Mouse (Mus musculus): Measurements from ENCODE around the gene Rem2. TPM values are rescaled to one million over a fixed set of nuclear protein-coding genes. Genes with fewer than 3 reads are reported as not detected.
A peak's percentile ranks its signal among the peaks of the same experiment; 100 is the strongest.

Rem2 gene
- polyA plus RNA-seq, 1 experiment from 2014 or later, result 47.8 TPM

DNA sequence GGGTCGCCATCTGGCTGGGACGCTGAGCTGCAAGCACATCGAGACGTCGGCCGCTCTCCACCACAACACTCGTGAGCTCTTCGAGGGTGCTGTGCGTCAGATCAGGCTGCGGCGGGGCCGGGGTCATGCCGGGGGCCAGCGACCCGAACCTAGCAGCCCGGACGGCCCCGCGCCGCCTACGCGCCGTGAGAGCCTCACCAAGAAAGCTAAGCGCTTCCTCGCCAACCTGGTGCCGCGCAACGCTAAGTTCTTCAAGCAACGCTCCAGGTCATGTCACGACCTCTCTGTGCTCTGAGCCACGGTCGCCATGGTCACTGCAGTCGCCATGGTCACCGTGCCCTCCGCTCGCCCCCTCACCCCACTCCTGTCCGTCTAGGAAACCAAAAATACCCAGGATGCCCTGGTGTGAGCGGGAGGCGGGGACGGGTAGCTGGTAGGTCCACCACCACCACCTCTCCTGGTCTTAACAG, 3.6 kb downstream of the Rem2 start:
- H3K4me2 ChIP-seq, result peak overlapping the region; percentile 57
- H3K27ac ChIP-seq (replicated peaks), result no peak overlapping the region
- H3K4me3 ChIP-seq, result peak overlapping the region; percentile 31
- 0 out of 2 replicates have a peak, but pooled peaks cover 7% of the 10 kb centered on the region for H3K36me3 ChIP-seq
- H3K9ac ChIP-seq, result peak overlapping the region; percentile 63
- WGBS, result 2% methylated on average over 40 of the region's 40 CpGs
- no peak for ATAC-seq (ENCODE audit: low read depth)
- H3K4me1 ChIP-seq (replicated peaks), result peaks cover 56% of the 10 kb centered on the region
- H3K9me3 ChIP-seq, result no peaks in the 10 kb centered on the region
- peaks cover 33% of the 10 kb centered on the region for H3K27me3 ChIP-seq

DNA sequence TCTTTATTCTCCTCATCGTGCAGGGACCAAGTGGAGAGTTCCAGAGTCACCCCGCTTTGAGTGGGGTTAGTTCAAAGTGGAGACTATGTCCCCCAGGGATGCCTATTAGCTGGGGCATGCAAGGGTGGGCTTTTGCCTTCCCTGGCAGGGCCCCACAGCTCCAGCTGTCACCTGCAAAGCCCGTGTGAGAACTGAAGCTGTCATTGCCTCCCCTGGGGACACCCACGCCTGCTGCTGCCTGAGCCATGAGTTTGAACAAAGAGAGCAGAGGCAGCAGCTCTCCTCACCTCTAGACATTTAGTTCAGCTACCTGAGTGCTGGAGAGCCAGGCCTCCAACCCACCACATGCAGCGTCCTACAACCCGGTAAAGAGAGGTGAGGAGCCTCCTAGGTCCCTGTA, 4.8 kb downstream of the Rem2 start:
- 67% methylated on average over 6 of the region's 6 CpGs for WGBS
- no peak overlapping the region for H3K4me3 ChIP-seq

DNA sequence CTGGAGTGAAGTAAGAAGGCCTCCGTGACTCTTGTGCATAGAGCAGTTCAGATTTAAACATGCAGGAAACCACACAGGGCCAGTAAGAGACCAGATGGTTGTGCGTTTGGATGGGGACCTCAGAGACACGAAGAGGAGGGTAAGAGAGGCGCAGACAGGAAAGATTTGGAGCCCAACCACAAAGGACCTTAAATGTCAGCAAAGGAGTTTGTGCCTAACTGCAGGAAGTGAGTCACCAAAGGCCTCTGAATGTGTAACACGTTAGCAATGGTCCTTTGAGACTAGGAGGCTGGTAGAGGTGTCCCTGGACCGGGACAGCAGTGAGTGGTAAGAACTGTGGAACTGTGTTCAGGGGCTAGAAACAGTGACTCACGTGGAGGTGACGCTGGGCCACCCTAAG, 5.5 kb downstream of the Rem2 start:
- Histone ChIP-seq H3K27ac (replicated peaks) (no peak overlapping the region), H3K9me3 (no peaks in the 10 kb centered on the region)
- ATAC-seq (ENCODE audit: low read depth), result no peak

More for the DNA sequence above, 4.8 kb downstream of the Rem2 start:
- Histone ChIP-seq H3K27ac (replicated peaks) (no peak overlapping the region), H3K9ac (no peak overlapping the region), H3K36me3 (0 out of 2 replicates have a peak, but pooled peaks cover 7% of the 10 kb centered on the region), H3K4me2 (no peak overlapping the region), H3K9me3 (no peaks in the 10 kb centered on the region), H3K27me3 (peaks cover 33% of the 10 kb centered on the region), H3K4me1 (replicated peaks) (peaks cover 51% of the 10 kb centered on the region)
- ATAC-seq (ENCODE audit: low read depth), result no peak

DNA sequence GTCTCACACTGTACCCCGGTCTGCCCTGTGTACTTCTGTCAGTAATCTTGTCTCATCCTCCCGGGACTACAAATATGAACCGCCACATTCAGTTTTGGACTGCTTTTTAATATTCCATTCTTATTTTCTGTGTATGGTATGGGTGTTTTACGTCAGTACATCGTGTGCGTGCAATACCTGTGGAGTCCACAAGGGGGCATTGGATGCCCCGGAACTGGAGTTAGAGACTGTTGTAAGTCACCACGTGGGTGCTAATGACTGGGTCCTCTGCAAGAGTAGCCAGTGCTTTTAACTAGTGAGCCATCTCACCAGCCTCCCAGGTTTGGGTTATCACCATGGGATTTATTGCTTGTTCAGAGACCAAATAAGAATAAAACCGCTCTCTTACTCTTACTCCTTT, 6.6 kb downstream of the Rem2 start:
- Histone ChIP-seq H3K27me3 (peaks cover 33% of the 10 kb centered on the region), H3K27ac (replicated peaks) (no peak overlapping the region), H3K4me3 (no peak overlapping the region), H3K9me3 (no peaks in the 10 kb centered on the region), H3K4me1 (replicated peaks) (peaks cover 34% of the 10 kb centered on the region), H3K36me3 (0 out of 2 replicates have a peak, but pooled peaks cover 7% of the 10 kb centered on the region), H3K9ac (no peak overlapping the region), H3K4me2 (no peak overlapping the region)
- WGBS, result 36% methylated on average over 9 of the region's 9 CpGs
- ATAC-seq (ENCODE audit: low read depth), result no peak

More for the DNA sequence above, 5.5 kb downstream of the Rem2 start:
- Histone ChIP-seq H3K4me3 (no peak overlapping the region), H3K4me1 (replicated peaks) (peaks cover 45% of the 10 kb centered on the region), H3K4me2 (no peak overlapping the region), H3K9ac (no peak overlapping the region), H3K36me3 (0 out of 2 replicates have a peak, but pooled peaks cover 7% of the 10 kb centered on the region), H3K27me3 (peaks cover 33% of the 10 kb centered on the region)
- 81% methylated on average over 8 of the region's 8 CpGs for WGBS

DNA sequence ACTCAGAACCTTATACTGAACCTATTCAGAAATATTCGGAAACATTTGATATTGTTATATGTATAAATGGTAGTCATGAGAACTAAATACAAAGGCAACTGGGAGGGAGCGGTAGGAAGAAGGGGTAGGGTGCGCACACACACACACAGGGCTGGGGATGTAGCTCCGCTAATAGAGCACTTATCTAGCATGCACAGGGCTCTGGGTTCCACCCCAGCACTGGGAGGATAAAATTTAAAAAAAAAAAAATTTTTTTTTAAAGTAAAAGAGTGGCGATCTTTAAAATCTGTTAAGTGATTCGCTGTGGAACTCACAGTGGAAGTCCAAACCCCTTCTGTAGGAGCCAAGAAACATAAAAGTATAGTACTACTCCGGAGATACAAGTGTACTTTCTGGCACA, 10.0 kb downstream of the Rem2 start:
- Histone ChIP-seq H3K4me2 (no peak overlapping the region), H3K9ac (no peak overlapping the region), H3K27ac (replicated peaks) (no peak overlapping the region), H3K27me3 (0 out of 2 replicates have a peak, but pooled peaks cover 4% of the 10 kb centered on the region), H3K36me3 (no peaks in the 10 kb centered on the region), H3K4me3 (no peak overlapping the region), H3K9me3 (no peaks in the 10 kb centered on the region), H3K4me1 (replicated peaks) (peaks cover 4% of the 10 kb centered on the region; the same call in 1 of the 2 replicates)
- 88% methylated on average over 7 of the region's 7 CpGs for WGBS
- ATAC-seq (ENCODE audit: low read depth), result no peak

DNA sequence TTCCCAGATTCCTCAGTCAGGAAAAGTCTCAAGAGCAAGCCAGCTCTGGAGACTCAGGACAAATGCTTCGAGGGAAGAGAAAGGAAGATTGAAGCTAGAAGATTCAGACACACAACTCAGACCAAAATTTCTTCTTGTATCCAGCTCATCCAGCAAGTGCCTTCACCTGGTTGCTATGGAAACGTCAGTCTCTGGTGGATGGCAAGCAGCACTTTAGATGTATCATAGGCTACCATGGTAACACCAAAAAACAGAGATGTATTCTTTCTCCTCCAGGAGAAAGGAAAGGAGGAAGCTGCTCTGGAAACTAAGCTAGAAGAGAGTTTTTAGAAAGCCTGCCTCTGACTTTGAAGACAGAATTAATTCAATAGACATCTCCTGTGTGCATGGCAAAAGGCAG, 11.8 kb downstream of the Rem2 start:
- H3K4me1 ChIP-seq (replicated peaks), result no peaks in the 10 kb centered on the region
- H3K36me3 ChIP-seq, result no peaks in the 10 kb centered on the region
- no peak overlapping the region for H3K9ac ChIP-seq
- ATAC-seq (ENCODE audit: low read depth), result no peak
- no peak overlapping the region for H3K4me3 ChIP-seq
- no peaks in the 10 kb centered on the region for H3K9me3 ChIP-seq
- H3K27me3 ChIP-seq, result no peaks in the 10 kb centered on the region
- WGBS, result 67% methylated on average over 2 of the region's 2 CpGs
- H3K4me2 ChIP-seq, result no peak overlapping the region
- H3K27ac ChIP-seq (replicated peaks), result no peak overlapping the region

DNA sequence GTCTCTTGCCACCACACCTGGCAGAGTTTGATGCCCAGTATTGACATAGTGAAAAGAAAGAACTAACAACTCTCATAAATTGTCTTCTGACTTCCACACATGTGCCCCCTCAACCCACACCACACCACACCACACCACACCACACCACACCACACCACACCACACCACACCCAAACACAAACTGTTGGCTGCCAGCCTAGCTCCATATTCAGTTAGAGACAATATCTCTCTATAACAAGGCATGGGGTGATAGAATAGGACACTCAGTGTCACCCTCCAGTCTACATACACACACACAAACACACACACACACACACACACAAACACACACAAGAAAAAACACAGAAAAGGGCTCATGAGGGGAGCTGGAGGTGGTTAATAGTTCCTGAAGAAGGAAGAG, 12.4 kb downstream of the Rem2 start:
- H3K36me3 ChIP-seq, result no peaks in the 10 kb centered on the region
- H3K27ac ChIP-seq (replicated peaks), result no peak overlapping the region
- H3K9me3 ChIP-seq, result no peaks in the 10 kb centered on the region
- no peak overlapping the region for H3K4me2 ChIP-seq
- H3K4me3 ChIP-seq, result no peak overlapping the region
- H3K4me1 ChIP-seq (replicated peaks), result no peaks in the 10 kb centered on the region
- H3K27me3 ChIP-seq, result no peaks in the 10 kb centered on the region
- no peak for ATAC-seq (ENCODE audit: low read depth)
- H3K9ac ChIP-seq, result no peak overlapping the region

DNA sequence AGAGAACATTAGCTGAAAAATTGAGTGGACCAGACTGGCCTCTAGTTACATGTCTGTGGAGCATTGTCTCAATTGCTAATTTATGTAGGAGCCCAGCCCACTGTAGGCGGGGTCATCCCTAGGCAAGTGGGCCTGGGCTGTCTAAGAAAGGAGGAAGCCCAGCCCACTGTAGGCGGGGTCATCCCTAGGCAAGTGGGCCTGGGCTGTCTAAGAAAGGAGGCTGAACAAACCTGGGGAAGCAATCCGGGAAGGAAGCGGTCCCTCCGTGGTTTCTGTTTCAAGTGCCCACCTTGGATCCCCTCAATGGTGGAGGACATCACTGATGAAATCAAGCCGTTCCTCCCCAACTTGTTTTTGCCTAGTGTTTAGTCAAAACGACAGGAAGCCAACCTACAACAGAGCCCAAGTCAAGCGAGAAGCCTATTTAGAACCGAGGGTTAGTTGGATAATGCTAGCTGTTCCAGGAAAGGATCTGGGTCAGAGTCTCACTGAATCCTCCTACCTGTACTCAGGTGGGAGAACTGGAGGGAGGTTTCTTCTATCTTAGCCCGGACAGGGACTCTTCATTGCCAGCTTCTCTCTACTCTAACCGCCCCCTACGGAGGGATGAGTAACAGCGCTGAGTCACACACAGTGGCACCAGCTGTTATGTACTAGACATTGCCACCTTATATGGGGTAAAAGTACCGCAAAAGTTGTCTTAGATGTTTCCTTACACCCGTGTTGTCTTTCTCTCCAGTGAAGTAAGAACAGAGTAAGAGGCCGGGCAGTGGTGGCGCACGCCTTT, 16.6 kb downstream of the Rem2 start:
- Histone ChIP-seq H3K27ac (replicated peaks) (no peak overlapping the region), H3K27me3 (no peaks in the 10 kb centered on the region), H3K9me3 (no peaks in the 10 kb centered on the region), H3K9ac (no peak overlapping the region), H3K36me3 (no peaks in the 10 kb centered on the region), H3K4me3 (no peak overlapping the region), H3K4me1 (replicated peaks) (no peaks in the 10 kb centered on the region), H3K4me2 (no peak overlapping the region)
- no peak for ATAC-seq (ENCODE audit: low read depth)
- 71% methylated on average over 18 of the region's 18 CpGs for WGBS

DNA sequence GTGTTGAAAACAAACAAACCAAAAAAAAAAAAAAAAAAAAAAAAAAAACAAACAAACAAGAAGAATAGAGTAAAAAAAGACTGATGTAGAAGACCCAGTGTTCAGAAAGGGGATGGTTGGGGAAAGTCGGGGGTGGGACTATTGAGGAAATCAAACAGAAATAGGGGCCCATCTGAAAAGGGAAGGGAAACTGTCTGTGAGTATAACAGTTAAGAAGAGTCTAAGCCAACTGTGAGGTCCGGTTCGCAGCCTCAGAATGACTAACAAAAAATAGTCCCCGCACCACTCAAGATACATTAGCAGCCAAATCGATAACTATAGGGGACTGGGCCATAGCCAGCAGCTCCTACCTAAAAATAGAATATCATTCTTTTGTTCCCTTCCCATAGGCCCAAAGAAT, 17.3 kb downstream of the Rem2 start:
- Histone ChIP-seq H3K27ac (replicated peaks) (no peak overlapping the region), H3K27me3 (no peaks in the 10 kb centered on the region), H3K4me3 (no peak overlapping the region), H3K9ac (no peak overlapping the region), H3K9me3 (no peaks in the 10 kb centered on the region), H3K4me2 (no peak overlapping the region), H3K4me1 (replicated peaks) (no peaks in the 10 kb centered on the region), H3K36me3 (no peaks in the 10 kb centered on the region)
- ATAC-seq (ENCODE audit: low read depth), result no peak
- WGBS, result 93% methylated on average over 5 of the region's 5 CpGs

DNA sequence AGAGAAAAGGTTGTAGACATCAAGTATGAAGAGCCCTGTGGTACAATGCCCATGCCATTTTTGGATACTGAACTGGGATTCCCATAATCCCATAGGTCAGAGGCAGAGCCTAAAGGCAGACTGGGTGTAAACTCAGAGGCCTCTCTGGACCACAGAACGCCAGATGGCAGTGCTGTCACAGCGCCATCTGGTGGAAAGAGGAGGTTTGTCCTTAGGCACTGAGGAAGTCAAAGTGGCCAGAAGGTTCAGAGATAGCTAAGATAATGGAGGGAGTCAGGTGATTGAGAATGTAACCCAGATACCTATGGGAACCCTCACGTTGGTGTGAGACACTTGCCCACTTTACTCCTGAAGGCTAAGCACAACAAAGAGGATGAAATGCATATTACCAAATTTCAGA, 18.3 kb downstream of the Rem2 start:
- 0 out of 2 replicates have a peak, but pooled peaks have one; percentile 56 for ATAC-seq (ENCODE audit: low read depth)
- no peak overlapping the region for H3K27ac ChIP-seq (replicated peaks)
- 4% methylated on average over 3 of the region's 3 CpGs for WGBS

DNA sequence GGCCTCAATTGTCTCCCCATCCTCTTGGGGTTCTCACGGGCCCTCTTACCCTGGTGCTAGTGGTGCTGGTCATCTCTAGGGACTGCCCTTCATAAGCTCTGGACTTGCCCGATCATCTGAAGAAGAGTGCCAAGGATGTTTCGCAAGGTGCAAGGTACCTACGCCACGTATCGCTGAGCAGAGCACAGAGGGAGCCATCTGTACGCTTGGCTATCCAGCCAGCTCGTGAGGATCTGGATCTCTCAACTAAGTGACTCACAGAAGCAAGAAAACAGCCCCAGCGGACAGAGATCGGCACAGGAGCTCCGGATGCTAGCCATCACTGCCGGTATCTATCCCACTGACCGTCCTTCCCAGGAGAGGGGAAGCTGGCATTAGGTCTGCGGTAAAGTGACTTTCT, 20.8 kb downstream of the Rem2 start:
- Histone ChIP-seq H3K4me3 (no peak overlapping the region), H3K4me2 (no peak overlapping the region), H3K27ac (replicated peaks) (no peak overlapping the region), H3K36me3 (no peaks in the 10 kb centered on the region), H3K27me3 (no peaks in the 10 kb centered on the region), H3K9ac (no peak overlapping the region), H3K4me1 (replicated peaks) (no peaks in the 10 kb centered on the region), H3K9me3 (no peaks in the 10 kb centered on the region; the same call in 1 of the 2 replicates)
- WGBS, result 88% methylated on average over 14 of the region's 14 CpGs
- no peak for ATAC-seq (ENCODE audit: low read depth)

More for the DNA sequence above, 18.3 kb downstream of the Rem2 start:
- H3K4me2 ChIP-seq, result no peak overlapping the region
- H3K27me3 ChIP-seq, result no peaks in the 10 kb centered on the region
- H3K4me3 ChIP-seq, result no peak overlapping the region
- H3K4me1 ChIP-seq (replicated peaks), result no peaks in the 10 kb centered on the region
- H3K36me3 ChIP-seq, result no peaks in the 10 kb centered on the region
- H3K9ac ChIP-seq, result no peak overlapping the region
- no peaks in the 10 kb centered on the region for H3K9me3 ChIP-seq

DNA sequence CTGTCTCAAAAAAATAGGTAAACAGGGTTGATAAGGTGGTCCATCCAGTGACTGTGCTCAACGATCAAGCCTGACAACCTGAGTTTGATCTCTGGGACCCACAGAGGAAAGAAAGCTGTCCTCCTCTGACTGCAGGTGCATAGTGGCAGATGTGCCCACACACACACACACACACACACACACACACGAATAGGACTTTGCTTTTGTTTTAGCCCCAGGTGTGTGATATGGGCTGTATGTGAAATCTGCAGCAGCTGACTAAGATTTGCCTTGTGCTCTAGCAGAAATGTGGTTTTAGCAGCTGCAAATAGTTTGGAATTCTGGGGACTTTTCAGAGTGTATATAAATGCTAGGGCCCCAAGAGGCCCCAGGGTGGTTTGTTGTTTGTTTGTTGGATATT, 23.4 kb downstream of the Rem2 start:
- no peak overlapping the region for H3K4me2 ChIP-seq
- 88% methylated on average over 2 of the region's 2 CpGs for WGBS
- no peaks in the 10 kb centered on the region for H3K4me1 ChIP-seq (replicated peaks)
- H3K9me3 ChIP-seq, result no peaks in the 10 kb centered on the region; the same call in 1 of the 2 replicates
- no peaks in the 10 kb centered on the region for H3K36me3 ChIP-seq
- no peak overlapping the region for H3K4me3 ChIP-seq
- H3K9ac ChIP-seq, result no peak overlapping the region
- H3K27me3 ChIP-seq, result no peaks in the 10 kb centered on the region
- ATAC-seq (ENCODE audit: low read depth), result no peak
- no peak overlapping the region for H3K27ac ChIP-seq (replicated peaks)
